Mouse (Mus musculus) olfactory bulb, adult 2 months (tissue): Measurements from ENCODE around the gene Ears2.

Source experiments
- CTCF ChIP-seq: fragments of 200-500 bp; IDR thresholded peaks from 2 replicates; pipeline ENCODE4 v1.5.1; 2012; ENCODE audit warnings: low read depth, mild to moderate bottlenecking, low read length, moderate library complexity; ENCODE audit not compliant: insufficient read depth
- POLR2A ChIP-seq: fragments of 200-500 bp; IDR thresholded peaks from 2 replicates; pipeline ENCODE4 v1.6.1; 2012; ENCODE audit warnings: mild to moderate bottlenecking, low read depth, low read length, moderate library complexity; ENCODE audit not compliant: insufficient read depth

- no peak for TF ChIP-seq CTCF
- TF ChIP-seq POLR2A, result no peak
These were observed 12.9 kb upstream of the Ears2 start for GRCm38 (mm10) chr7:122079798-122080554.
